In the genomic region with DNA sequence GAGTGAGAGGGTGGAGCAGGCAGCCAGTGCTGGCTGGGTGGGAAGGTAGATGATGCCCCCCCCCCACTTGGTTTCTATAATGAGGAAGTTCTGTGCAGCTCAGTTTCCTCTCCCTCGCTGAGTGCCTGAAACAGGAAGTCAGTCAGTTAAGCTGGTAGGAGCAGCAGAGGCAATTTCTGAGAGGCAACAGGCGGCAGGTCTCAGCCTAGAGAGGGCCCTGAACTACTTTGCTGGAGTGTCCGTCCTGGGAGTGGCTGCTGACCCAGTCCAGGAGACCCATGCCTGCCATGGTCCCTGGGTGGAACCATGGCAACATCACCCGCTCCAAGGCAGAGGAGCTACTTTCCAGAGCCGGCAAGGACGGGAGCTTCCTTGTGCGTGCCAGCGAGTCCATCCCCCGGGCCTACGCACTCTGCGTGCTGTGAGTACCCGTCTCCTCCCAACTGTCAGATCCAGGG, we compare ENCODE assay signal across 1 mouse cellular context.
TF ChIP-seq lines count a peak whose summit lies in the region.

A gene (plus strand): TSS at position 102 of the 458 bp plus-strand sequence.

TF ChIP-seq in CH12.LX, 34 proteins besides CTCF, POLR2A, EP300 and RAD21 (continued from another document):
- TF ChIP-seq RCOR1 (conservative IDR thresholded peaks at IDR 0.05; ENCODE audit: low read depth, low read length) (no peak), SMC3 (IDR thresholded peaks at IDR 0.05; ENCODE audit: low read depth, low read length) (no peak)
